ENCODE assay signal across 8 mouse cellular contexts in the genomic region with DNA sequence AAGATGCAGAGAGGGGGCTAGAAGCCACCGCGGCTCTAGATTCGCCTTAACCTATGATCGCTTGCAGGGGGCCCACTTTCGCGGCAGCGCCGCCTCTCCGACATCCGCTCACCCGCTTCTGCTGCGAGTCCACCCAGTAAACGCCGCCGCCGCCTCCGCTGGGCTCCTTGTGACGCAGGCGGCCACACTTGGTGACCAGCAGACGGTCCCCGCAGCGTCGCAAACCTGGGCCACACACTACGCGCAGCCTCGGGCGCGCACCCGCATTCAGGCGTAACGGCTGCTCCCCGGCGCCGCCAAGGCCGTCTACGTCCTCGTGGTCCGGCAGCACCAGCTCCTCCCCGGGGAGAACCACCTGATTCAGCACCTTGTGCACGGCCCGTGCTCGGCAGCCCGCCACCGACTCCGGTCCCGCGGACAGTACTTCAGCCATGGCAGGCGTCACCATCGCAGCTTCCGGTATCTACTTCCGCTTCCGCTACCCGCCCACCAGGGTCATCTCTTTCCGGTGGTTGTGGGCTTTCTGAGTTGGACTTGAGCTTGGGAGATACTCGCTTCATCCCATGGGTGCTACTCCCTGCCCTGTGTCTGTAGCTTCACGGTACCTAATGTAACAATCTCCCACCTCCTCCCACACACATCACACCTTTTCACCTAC. TPM values are rescaled to one million over a fixed set of nuclear protein-coding genes. Genes with fewer than 3 reads are reported as not detected.
A peak's percentile ranks its signal among the peaks of the same experiment; 100 is the strongest.
DNase-seq lines count a peak whose midpoint lies in the region; ATAC-seq and TF ChIP-seq lines count a peak whose summit lies in the region.

No protein-coding gene starts in this region.

- peak; percentile 86 for ATAC-seq in hindbrain, embryonic 11.5 days (ENCODE audit: low FRiP score)
- ATAC-seq in lung, postnatal 0 days: peak; percentile 96

- DNase-seq in Muller cell, postnatal 12 days (ENCODE audit: inconsistent ontology term): peak; percentile 85
- DNase-seq in cerebellum, adult 9-11 months: peak; percentile 90
- DNase-seq in frontal cortex, adult 2 months (ENCODE audit: extremely low spot score in 1 of 2, low spot score in 1 of 2): peak; percentile 76 to 91
- peak; percentile 87 for DNase-seq in hindbrain, embryonic 11.5 days (ENCODE audit: low spot score)
- peak; percentile 80 to 84 for DNase-seq in layer of hippocampus, postnatal 10 days (ENCODE audit: low spot score in 2 of 2)
- DNase-seq in lung, postnatal 0 days (ENCODE audit: low spot score): peak; percentile 93
- DNase-seq in ovary, postnatal 10 days (ENCODE audit: low spot score): peak; percentile 62
- peak; percentile 81 for DNase-seq in thymus, postnatal 0 days (ENCODE audit: low spot score)

- no peak for TF ChIP-seq CTCF in lung, postnatal 0 days (IDR thresholded peaks at IDR 0.05)

- TF ChIP-seq EP300 in lung, postnatal 0 days (IDR thresholded peaks at IDR 0.05): no peak; the same call in 1 of the 2 replicates

- peak overlapping the region; percentile 45 for H3K4me2 ChIP-seq in hindbrain, embryonic 11.5 days (replicated peaks; ENCODE audit: low read depth, low read length)
- peak overlapping the region; percentile 79 for H3K4me2 ChIP-seq in lung, postnatal 0 days (replicated peaks; ENCODE audit: low read depth, low read length)

- peak overlapping the region; percentile 89 for H3K9ac ChIP-seq in hindbrain, embryonic 11.5 days (ENCODE audit: low read depth, low read length)
- H3K9ac ChIP-seq in lung, postnatal 0 days (replicated peaks; ENCODE audit: low read depth): peak overlapping the region; percentile 91

- WGBS in hindbrain, embryonic 11.5 days: under 1% methylated on average over 56 of the region's 56 CpGs
- WGBS in lung, postnatal 0 days: under 1% methylated on average over 53 of the region's 56 CpGs

- H3K4me3 ChIP-seq in hindbrain, embryonic 11.5 days (ENCODE audit: low read depth, low read length): peak overlapping the region; percentile 95
- H3K4me3 ChIP-seq in lung, postnatal 0 days (ENCODE audit: low read depth, low read length): peak overlapping the region; percentile 78

- peaks cover 3% of the 10 kb centered on the region; the same call in 1 of the 2 replicates for H3K36me3 ChIP-seq in hindbrain, embryonic 11.5 days (ENCODE audit: control insufficient read depth, insufficient read depth, low read length)
- 0 out of 2 replicates have a peak, but pooled peaks cover 8% of the 10 kb centered on the region for H3K36me3 ChIP-seq in lung, postnatal 0 days (ENCODE audit: insufficient read depth, low read length)

- no peaks in the 10 kb centered on the region for H3K4me1 ChIP-seq in hindbrain, embryonic 11.5 days (replicated peaks; ENCODE audit: control insufficient read depth, insufficient read depth, low read length)
- peaks cover 11% of the 10 kb centered on the region; the same call in 1 of the 2 replicates for H3K4me1 ChIP-seq in lung, postnatal 0 days (ENCODE audit: insufficient read depth, low read depth, low read length)

- H3K27me3 ChIP-seq in hindbrain, embryonic 11.5 days (ENCODE audit: control insufficient read depth, insufficient read depth, low read length): no peaks in the 10 kb centered on the region; the same call in 1 of the 2 replicates
- no peaks in the 10 kb centered on the region for H3K27me3 ChIP-seq in lung, postnatal 0 days (replicated peaks; ENCODE audit: insufficient read depth, low read length)

- H3K9me3 ChIP-seq in hindbrain, embryonic 11.5 days (ENCODE audit: control insufficient read depth, low read length): no peaks in the 10 kb centered on the region
- H3K9me3 ChIP-seq in lung, postnatal 0 days (ENCODE audit: low read length): no peaks in the 10 kb centered on the region

- H3K27ac ChIP-seq in hindbrain, embryonic 11.5 days (ENCODE audit: low read depth, low read length): peak overlapping the region; percentile 74
- peak overlapping the region; percentile 94 for H3K27ac ChIP-seq in lung, postnatal 0 days (ENCODE audit: low read length)

RNA-seq across cellular contexts. Expression of gene Dcaf10, which starts 21.6 kb away (rescaled TPM):
- polyA plus RNA-seq in frontal cortex, adult 2 months (2012; rRNA removed): 7.5 and 8.1 TPM in 2 replicates
- polyA plus RNA-seq in hindbrain, embryonic 11.5 days (2014; fragmentation: Nextera tagmentation; extraction: Ambion mirVana): 12.4 and 12.6 TPM in 2 replicates
- total RNA-seq in layer of hippocampus, postnatal 10 days (2021): 10 to 100 TPM; 24.1 to 25.8 TPM
- polyA plus RNA-seq in lung, postnatal 0 days (2015; fragmentation: Nextera tagmentation; extraction: Ambion mirVana): 12.3 and 12.8 TPM in 2 replicates
- polyA plus RNA-seq in thymus, postnatal 0 days (2015; fragmentation: Nextera tagmentation; extraction: Ambion mirVana): 8.9 and 9.8 TPM in 2 replicates

RNA-seq across cellular contexts. Expression of gene Exosc3, which starts 22.2 kb away (rescaled TPM):
- 20.4 and 20.9 TPM in 2 replicates for polyA plus RNA-seq in frontal cortex, adult 2 months (2012; rRNA removed)
- polyA plus RNA-seq in hindbrain, embryonic 11.5 days (2014; fragmentation: Nextera tagmentation; extraction: Ambion mirVana): 87.3 and 92.4 TPM in 2 replicates
- 10 to 100 TPM; 14.9 to 15.4 TPM for total RNA-seq in layer of hippocampus, postnatal 10 days (2021)
- polyA plus RNA-seq in lung, postnatal 0 days (2015; fragmentation: Nextera tagmentation; extraction: Ambion mirVana): 44.5 and 45.2 TPM in 2 replicates
- polyA plus RNA-seq in thymus, postnatal 0 days (2015; fragmentation: Nextera tagmentation; extraction: Ambion mirVana): 165 and 168 TPM in 2 replicates

RNA-seq across cellular contexts. Expression of gene Trmt10b, which starts 23.4 kb away (rescaled TPM):
- 13.4 and 13.8 TPM in 2 replicates for polyA plus RNA-seq in frontal cortex, adult 2 months (2012; rRNA removed)
- polyA plus RNA-seq in hindbrain, embryonic 11.5 days (2014; fragmentation: Nextera tagmentation; extraction: Ambion mirVana): 20.9 and 24.5 TPM in 2 replicates
- 10 to 100 TPM; 13.3 to 14.4 TPM for total RNA-seq in layer of hippocampus, postnatal 10 days (2021)
- 12.0 and 14.8 TPM in 2 replicates for polyA plus RNA-seq in lung, postnatal 0 days (2015; fragmentation: Nextera tagmentation; extraction: Ambion mirVana)
- polyA plus RNA-seq in thymus, postnatal 0 days (2015; fragmentation: Nextera tagmentation; extraction: Ambion mirVana): 18.2 and 18.3 TPM in 2 replicates

Comparison
In these comparisons a context has a peak if more than half of its experiments do, and no peak if none do; other contexts are left out.
1. Peak in every context shown above with its lines: DNase-seq, ATAC-seq, H3K4me3 ChIP-seq and H3K27ac ChIP-seq.